Mouse (Mus musculus) brain, embryonic 14.5 days (tissue): Measurements from ENCODE around the gene Fam227a. TPM values are rescaled to one million over a fixed set of nuclear protein-coding genes. Genes with fewer than 3 reads are reported as not detected.
A peak's percentile ranks its signal among the peaks of the same experiment; 100 is the strongest.

Experiments
- DNase-seq: peaks from one replicate; pipeline ENCODE4 v3.0.0-alpha.2; 2011; ENCODE audit warnings: low read depth
- CTCF ChIP-seq: fragments of 200-500 bp; IDR thresholded peaks from 2 replicates; pipeline ENCODE4 v1.5.1; 2012; ENCODE audit warnings: inconsistent platforms, mild to moderate bottlenecking, moderate library complexity, borderline replicate concordance; ENCODE audit not compliant: insufficient read depth, insufficient read length; ENCODE audit errors: extremely low read depth
- POLR2A ChIP-seq: fragments of 200-500 bp; IDR thresholded peaks from 2 replicates; pipeline ENCODE4 v1.6.1; 2012; ENCODE audit warnings: mild to moderate bottlenecking, inconsistent platforms, borderline replicate concordance; ENCODE audit not compliant: poor library complexity, insufficient read depth, insufficient read length, severe bottlenecking; ENCODE audit errors: extremely low read depth
- polyA plus RNA-seq: library from polyadenylated mRNA; depleted of rRNA; stranded (reverse); fragments of >200 nt; gene quantifications from 2 replicates; pipeline ENCODE4 v1.2.3, GENCODE M21; 2012; rRNA removed

Gene Fam227a
- polyA plus RNA-seq: 33.7 and 33.9 TPM in 2 replicates

GRCm38 (mm10) chr15:79658531-79659375 is at the start of gene Fam227a, which contains the start of gene Cby1:
Gene Fam227a, minus strand, starts transcription at chr15:79658956.
Gene Cby1, plus strand, starts transcription at chr15:79659199.
- TF ChIP-seq CTCF (no peak), POLR2A (peak; percentile 56; the same call in 1 of the 2 replicates)
- peak; percentile 98 for DNase-seq

GRCm38 (mm10) chr15:79708229-79708822 is 49.6 kb upstream of the Fam227a start:
- no peak for DNase-seq
- TF ChIP-seq POLR2A: no peak
- TF ChIP-seq CTCF: no peak

GRCm38 (mm10) chr15:79706603-79707214 is 48.0 kb upstream of the Fam227a start:
- DNase-seq: no peak

GRCm38 (mm10) chr15:79697558-79698187 is 38.9 kb upstream of the Fam227a start:
- TF ChIP-seq CTCF (no peak), POLR2A (no peak)
- DNase-seq: no peak

More at GRCm38 (mm10) chr15:79706603-79707214, 48.0 kb upstream of the Fam227a start:
- no peak for TF ChIP-seq POLR2A
- TF ChIP-seq CTCF: no peak

GRCm38 (mm10) chr15:79697011-79697410 is 38.3 kb upstream of the Fam227a start:
- DNase-seq: peak; percentile 73
- TF ChIP-seq CTCF (no peak), POLR2A (no peak)

- TF ChIP-seq POLR2A (no peak), CTCF (no peak)
- DNase-seq: no peak
These were observed 37.8 kb upstream of the Fam227a start for GRCm38 (mm10) chr15:79696508-79696907.

- no peak for DNase-seq
These were observed 36.8 kb upstream of the Fam227a start for GRCm38 (mm10) chr15:79695516-79695915.

GRCm38 (mm10) chr15:79694512-79694911 is 35.8 kb upstream of the Fam227a start:
- TF ChIP-seq POLR2A (no peak), CTCF (no peak)
- DNase-seq: no peak

More at GRCm38 (mm10) chr15:79695516-79695915, 36.8 kb upstream of the Fam227a start:
- TF ChIP-seq CTCF (no peak), POLR2A (no peak)

- TF ChIP-seq CTCF (no peak), POLR2A (no peak)
- no peak for DNase-seq
These were observed 35.0 kb upstream of the Fam227a start for GRCm38 (mm10) chr15:79693740-79694139.

GRCm38 (mm10) chr15:79692334-79692733 is 33.6 kb upstream of the Fam227a start:
- no peak for DNase-seq
- TF ChIP-seq POLR2A: no peak
- no peak for TF ChIP-seq CTCF

GRCm38 (mm10) chr15:79691023-79691508 is 32.3 kb upstream of the Fam227a start:
- no peak for DNase-seq
- no peak for TF ChIP-seq CTCF
- no peak for TF ChIP-seq POLR2A

GRCm38 (mm10) chr15:79690426-79691022 is 31.8 kb upstream of the Fam227a start, which contains the start of gene Gtpbp1:
Gene Gtpbp1, plus strand, starts transcription at chr15:79690845.
- TF ChIP-seq POLR2A (peak; percentile 89), CTCF (no peak)
- DNase-seq: peak; percentile 100
